Mouse (Mus musculus) heart, adult 2 months (tissue): ENCODE results near the gene Flad1. TPM values are rescaled to one million over a fixed set of nuclear protein-coding genes. Genes with fewer than 3 reads are reported as not detected.
"Not testable (repeated sequence)": the region's sequence is repeated elsewhere in the genome, so short reads cannot be mapped to it uniquely, and the experiment has no call there.

ENCODE experiments used
- DNase-seq, 2 experiments: peaks; one replicate each; pipeline ENCODE4 v3.0.0; 2021
- H3K27ac ChIP-seq: fragments of 200-600 bp; 2 replicates; pipeline ENCODE4 v1.8.1; 2022
- H3K27me3 ChIP-seq: fragments of 200-500 bp; 2 replicates; pipeline ENCODE4 v1.6.1; 2012; ENCODE audit warnings: mild to moderate bottlenecking, low read length, inconsistent platforms, mixed read lengths; ENCODE audit not compliant: control insufficient read depth, insufficient read depth
- H3K36me3 ChIP-seq: fragments of 200-500 bp; 2 replicates; pipeline ENCODE4 v1.6.1; 2012; ENCODE audit warnings: low read length, inconsistent platforms; ENCODE audit not compliant: control insufficient read depth, insufficient read depth
- H3K4me1 ChIP-seq: fragments of 200-500 bp; 2 replicates; pipeline ENCODE4 v1.6.1; 2011; ENCODE audit warnings: low read length; ENCODE audit not compliant: control insufficient read depth, insufficient read depth
- H3K4me3 ChIP-seq: fragments of 200-600 bp; 2 replicates; pipeline ENCODE4 v1.8.1; 2022
- H3K79me2 ChIP-seq: fragments of 200-500 bp; replicated peaks from 2 replicates; pipeline ENCODE4 v1.6.1; 2012; ENCODE audit warnings: mild to moderate bottlenecking, inconsistent platforms, low read length, moderate library complexity, mixed read lengths; ENCODE audit not compliant: control insufficient read depth, insufficient read depth
- H3K9ac ChIP-seq: fragments of 200-500 bp; 2 replicates; pipeline ENCODE4 v1.6.1; 2012; ENCODE audit warnings: low read depth, mild to moderate bottlenecking, control low read depth, inconsistent platforms, low read length, mixed read lengths
- CTCF ChIP-seq: fragments of 200-600 bp; IDR thresholded peaks from 2 replicates; pipeline ENCODE4 v1.8.1; 2022; ENCODE audit warnings: antibody characterized with exemption, mild to moderate bottlenecking, moderate library complexity
- EP300 ChIP-seq: fragments of 200-500 bp; IDR thresholded peaks from 2 replicates; pipeline ENCODE4 v1.6.1; 2011; ENCODE audit warnings: low read depth, low read length, control low read depth; ENCODE audit not compliant: insufficient read depth
- POLR2A ChIP-seq: fragments of 200-500 bp; IDR thresholded peaks from 2 replicates; pipeline ENCODE4 v1.6.1; 2011; ENCODE audit warnings: mild to moderate bottlenecking, low read depth, low read length, control low read depth; ENCODE audit not compliant: insufficient read depth
- WGBS: fragments of 180-500 bp; shearing (Covaris S2); methylation state at CpG from one replicate; pipeline ENCODE4 v1.1.7; 2018; 5-methylcytosine and 5-hydroxymethylcytosine counted together
- intact Hi-C: fragments of 180-260 bp; cut with DNase I; formaldehyde crosslinking; loops from one replicate; pipeline ENCODE4 v1.15.1; 2025
- polyA plus RNA-seq: library from polyadenylated mRNA; depleted of rRNA; stranded (reverse); fragments of >200 nt; gene quantifications from 2 replicates; pipeline ENCODE4 v1.2.3, GENCODE M21; 2012
- total RNA-seq, 2 experiments: library from RNA; stranded (reverse); gene quantifications; 2 replicates each; pipeline ENCODE4 v1.2.3; 2021

Flad1 gene
- total and polyA plus RNA-seq, 3 experiments = 56.1 to 81.3 (median 59.7) TPM

DNA sequence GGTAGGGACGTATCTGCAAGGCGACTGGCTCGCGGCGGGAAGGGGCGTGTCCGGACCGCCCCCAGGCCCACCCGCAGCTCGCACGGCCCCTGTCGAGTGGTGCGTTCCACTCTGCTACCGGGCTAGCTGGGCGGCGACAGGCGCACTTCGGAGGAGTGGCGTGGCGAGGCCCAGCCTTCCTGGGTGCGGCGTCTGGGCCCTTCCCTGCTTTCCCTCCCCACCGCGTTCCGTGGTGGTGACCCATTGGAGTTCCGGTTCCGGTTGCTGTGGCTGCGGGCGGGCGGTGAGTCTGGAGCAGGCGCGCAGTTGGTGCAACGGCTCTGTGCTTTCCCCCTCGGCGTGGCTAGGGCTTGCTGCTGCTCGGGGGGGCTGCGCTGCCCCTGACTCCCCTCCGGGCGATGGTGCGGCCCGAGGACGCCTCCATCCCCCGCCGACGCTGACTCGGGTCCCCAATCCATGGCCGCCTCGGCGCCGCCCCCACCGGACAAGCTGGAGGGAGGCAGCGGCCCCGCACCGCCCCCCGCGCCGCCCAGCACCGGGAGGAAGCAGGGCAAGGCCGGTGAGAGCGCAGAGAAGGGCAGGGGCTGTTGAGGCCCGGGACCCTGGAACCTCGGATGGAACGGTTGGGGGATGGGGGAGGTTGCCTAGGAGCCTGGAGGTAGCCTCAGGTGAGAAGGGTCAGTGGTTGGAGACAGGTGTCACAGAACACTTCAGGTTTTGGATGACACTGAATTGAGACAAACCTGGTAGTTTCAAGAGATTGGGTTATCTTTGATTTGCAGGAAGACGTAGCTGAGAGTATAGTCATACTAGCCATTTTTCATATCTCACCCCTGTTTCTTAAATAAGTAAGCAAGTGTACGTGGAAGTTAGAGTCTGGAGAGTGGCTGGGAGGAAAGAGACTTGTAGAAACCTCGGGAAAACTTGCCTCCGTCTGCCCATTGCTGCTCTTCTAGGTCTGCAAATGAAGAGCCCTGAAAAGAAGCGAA is 18.8 kb upstream of the Flad1 start, which contains the start of gene Pygo2:
TSS of gene Pygo2 (plus strand) at position 44 of the 989 bp plus-strand sequence.
- DNase-seq = peak; percentile 95 to 98
- intact Hi-C loops = loop anchor here (1.0 to 2.0 kb wide), 2 partner anchors 28 to 35 kb away; no protein-coding TSS in a partner anchor
- Histone ChIP-seq H3K9ac (peak within 1 kb of the TSS; percentile 96), H3K4me3 (peak within 1 kb of the TSS; percentile 95), H3K79me2 (peaks cover 2% of the 10 kb centered on the region; the same call in 1 of the 2 replicates), H3K27me3 (no peaks in the 10 kb centered on the region), H3K4me1 (no peaks in the 10 kb centered on the region), H3K27ac (peak within 1 kb of the TSS; percentile 85), H3K36me3 (peaks cover 3% of the 10 kb centered on the region; the same call in 1 of the 2 replicates)
- peak; percentile 84 for TF ChIP-seq POLR2A
- TF ChIP-seq CTCF = no peak; the same call in 1 of the 2 replicates
- TF ChIP-seq EP300 = peak; percentile 75; the same call in 1 of the 2 replicates
- WGBS = 2% methylated on average over 68 of the region's 68 CpGs

DNA sequence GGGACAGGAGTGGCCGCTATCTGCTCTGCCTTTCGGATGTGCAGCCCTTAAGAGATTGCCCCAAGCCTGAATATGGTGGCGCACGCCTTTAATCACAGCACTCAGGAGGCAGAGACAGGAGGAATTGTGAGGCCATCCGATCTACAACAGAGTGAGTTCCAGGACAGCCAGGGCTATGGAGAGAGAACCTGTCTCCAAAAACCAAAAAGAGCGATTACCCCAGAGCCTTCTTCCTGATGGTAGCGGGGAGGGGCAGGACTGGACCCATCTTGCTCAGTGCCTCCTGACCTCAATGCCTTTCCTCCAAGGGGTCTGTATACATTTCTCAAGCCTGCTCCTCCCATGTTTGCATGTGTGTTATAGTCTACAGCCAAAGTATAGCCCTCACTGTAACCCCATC is 17.4 kb upstream of the Flad1 start:
- H3K4me1 ChIP-seq, H3K9ac ChIP-seq, H3K79me2 ChIP-seq, H3K27me3 ChIP-seq, H3K36me3 ChIP-seq, H3K4me3 ChIP-seq, intact Hi-C loops, H3K27ac ChIP-seq, DNase-seq: not testable (repeated sequence)
- 90% methylated on average over 7 of the region's 7 CpGs for WGBS

DNA sequence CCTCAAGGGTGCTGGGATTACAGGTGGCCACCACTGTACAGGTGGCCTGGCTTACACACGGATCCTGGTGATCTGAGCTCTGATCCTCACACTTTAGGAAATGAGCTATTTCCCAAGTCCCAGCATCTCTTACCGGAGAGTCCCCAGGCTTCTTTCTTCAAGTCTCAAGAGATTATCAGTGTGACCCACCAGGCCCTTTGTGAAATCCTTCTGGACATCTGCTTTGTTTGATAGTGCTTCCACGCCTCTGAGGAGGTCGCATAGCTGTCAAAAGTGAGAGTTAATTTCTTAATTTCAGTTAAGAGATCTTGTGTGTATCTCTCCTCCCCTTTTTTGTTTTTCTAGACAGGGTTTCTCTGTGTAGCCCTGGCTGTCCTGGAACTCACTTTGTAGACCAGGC is 14.2 kb upstream of the Flad1 start:
- H3K36me3 ChIP-seq = no peaks in the 10 kb centered on the region
- no peaks in the 10 kb centered on the region for H3K27me3 ChIP-seq
- intact Hi-C loops = no loop called here
- no peak overlapping the region for H3K27ac ChIP-seq
- H3K79me2 ChIP-seq = 0 out of 2 replicates have a peak, but pooled peaks cover 2% of the 10 kb centered on the region
- no peak overlapping the region for H3K9ac ChIP-seq
- peaks cover 2% of the 10 kb centered on the region for H3K4me1 ChIP-seq
- 84% methylated on average over 4 of the region's 4 CpGs for WGBS
- no peak overlapping the region for H3K4me3 ChIP-seq
- DNase-seq = no peak
- TF ChIP-seq POLR2A (no peak), EP300 (no peak), CTCF (no peak)

DNA sequence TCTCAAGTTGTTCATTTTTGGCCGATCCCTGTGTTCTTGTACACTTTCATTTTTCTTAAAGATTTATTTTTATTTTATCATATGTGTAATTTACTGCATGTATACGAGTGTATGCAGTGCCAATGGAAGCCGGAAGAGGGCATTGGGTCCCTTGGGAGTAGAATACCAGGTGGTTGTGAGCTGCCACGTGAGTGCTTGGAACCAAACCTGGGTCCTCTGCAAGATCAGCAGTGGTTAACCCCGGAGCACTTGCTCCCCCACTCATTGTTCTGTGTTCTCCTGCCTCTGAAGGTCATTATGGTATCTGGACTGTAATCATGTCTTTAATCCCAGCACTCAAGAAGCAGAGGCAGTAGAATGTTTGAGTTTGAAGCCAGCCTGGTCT is 13.5 kb upstream of the Flad1 start:
- Histone ChIP-seq H3K4me3 (no peak overlapping the region), H3K4me1 (peaks cover 4% of the 10 kb centered on the region), H3K27ac (no peak overlapping the region), H3K27me3 (no peaks in the 10 kb centered on the region), H3K79me2 (no peaks in the 10 kb centered on the region), H3K9ac (no peak overlapping the region), H3K36me3 (no peaks in the 10 kb centered on the region)
- 64% methylated on average over 5 of the region's 5 CpGs for WGBS
- TF ChIP-seq EP300 = no peak
- TF ChIP-seq CTCF = no peak
- intact Hi-C loops = no loop called here
- DNase-seq = no peak

DNA sequence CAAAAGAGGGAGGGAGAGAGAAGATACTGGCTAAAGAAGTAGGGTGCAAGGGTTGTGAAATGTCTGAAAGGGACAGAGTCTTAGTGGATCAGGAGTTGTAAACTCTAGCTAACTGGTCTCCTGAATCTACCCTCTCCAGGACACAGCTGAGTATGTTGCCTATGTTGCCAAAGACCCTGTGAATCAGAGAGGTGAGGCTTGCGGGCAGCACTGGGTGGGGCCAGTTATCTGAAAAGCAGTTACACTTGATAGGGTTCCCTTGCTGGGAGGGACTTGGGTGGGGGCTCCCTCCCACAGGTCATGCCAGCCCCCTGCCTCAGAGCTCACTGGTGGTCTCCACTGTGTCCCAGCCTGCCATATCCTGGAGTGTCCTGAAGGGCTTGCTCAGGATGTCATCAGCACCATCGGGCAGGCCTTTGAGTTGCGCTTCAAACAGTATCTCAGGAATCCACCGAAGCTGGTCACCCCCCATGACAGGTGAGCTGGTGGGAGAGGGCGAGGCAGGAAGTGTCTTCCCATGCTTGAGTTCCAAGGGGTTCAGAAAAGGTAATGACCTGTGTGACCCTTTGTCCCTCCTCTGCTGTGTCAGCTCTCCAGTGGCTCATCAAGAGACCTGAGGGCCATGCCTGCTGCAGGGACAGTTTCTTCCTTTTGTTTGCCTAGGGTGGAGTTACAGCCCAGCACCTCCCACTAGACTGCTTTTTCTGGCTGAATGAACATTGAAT is 12.9 kb upstream of the Flad1 start:
- H3K9ac ChIP-seq = no peak overlapping the region
- WGBS = 83% methylated on average over 5 of the region's 5 CpGs
- intact Hi-C loops = no loop called here
- H3K27me3 ChIP-seq = no peaks in the 10 kb centered on the region
- no peaks in the 10 kb centered on the region; the same call in 1 of the 2 replicates for H3K79me2 ChIP-seq
- H3K4me3 ChIP-seq = no peak overlapping the region
- no peaks in the 10 kb centered on the region for H3K36me3 ChIP-seq
- no peak for DNase-seq
- TF ChIP-seq POLR2A (no peak), CTCF (no peak), EP300 (no peak)
- H3K4me1 ChIP-seq = peaks cover 6% of the 10 kb centered on the region
- no peak overlapping the region for H3K27ac ChIP-seq
